Mouse (Mus musculus) T-cell, adult 66 days (primary cell): ENCODE results near the gene Gys2. TPM values are rescaled to one million over a fixed set of nuclear protein-coding genes. Genes with fewer than 3 reads are reported as not detected.

Experiments used
- total RNA-seq, 2 experiments: library from RNA; stranded (reverse); gene quantifications; 3 replicates in 1 of 2; 4 replicates in 1 of 2; pipeline ENCODE4 v1.2.4; 2023

Gene Gys2
- total RNA-seq = not detected

DNA sequence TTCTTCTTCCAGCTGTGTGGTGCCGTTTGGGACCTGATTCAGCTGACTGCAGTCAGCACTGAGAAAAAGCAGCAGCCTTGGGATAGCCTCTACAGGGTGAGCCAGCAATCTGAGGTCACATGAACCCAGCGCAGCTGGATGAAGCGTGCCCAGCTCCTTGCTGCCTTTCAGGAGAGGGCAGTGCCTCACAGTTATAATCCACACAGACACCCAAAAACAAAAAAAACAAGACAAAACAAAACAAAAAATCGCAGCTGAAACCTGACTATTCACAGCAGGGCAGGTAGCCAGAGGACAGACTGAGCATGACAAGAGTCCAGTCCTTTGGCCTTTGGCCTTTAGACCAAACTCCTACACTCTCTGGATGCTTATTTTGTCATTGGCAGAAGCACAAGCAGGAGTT, at the start of gene Gys2:
TSS of gene Gys2 (minus strand) at position 309 of the 403 bp plus-strand sequence.

DNA sequence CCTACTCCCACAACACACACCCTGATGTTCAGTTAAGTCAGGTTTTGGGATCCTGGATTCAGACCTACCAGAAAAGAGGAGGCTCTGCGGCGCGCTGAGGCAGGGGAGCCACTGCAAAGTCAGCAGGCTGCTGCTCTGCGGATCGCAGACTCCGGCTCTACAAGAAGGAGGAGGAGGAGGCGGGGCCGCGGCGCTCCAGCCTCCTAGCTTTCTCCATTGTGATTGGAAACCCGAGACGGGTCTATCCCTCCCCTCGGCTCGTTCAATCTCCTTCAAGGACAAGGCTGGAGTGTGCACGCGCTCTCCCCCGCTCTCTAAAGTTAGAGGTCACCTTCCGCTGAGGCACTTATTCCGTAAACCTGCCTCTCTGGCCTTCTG, 34.9 kb upstream of the Gys2 start, which contains the start of gene Ldhb:
TSS of gene Ldhb (minus strand) at position 173 of the 378 bp plus-strand sequence.

DNA sequence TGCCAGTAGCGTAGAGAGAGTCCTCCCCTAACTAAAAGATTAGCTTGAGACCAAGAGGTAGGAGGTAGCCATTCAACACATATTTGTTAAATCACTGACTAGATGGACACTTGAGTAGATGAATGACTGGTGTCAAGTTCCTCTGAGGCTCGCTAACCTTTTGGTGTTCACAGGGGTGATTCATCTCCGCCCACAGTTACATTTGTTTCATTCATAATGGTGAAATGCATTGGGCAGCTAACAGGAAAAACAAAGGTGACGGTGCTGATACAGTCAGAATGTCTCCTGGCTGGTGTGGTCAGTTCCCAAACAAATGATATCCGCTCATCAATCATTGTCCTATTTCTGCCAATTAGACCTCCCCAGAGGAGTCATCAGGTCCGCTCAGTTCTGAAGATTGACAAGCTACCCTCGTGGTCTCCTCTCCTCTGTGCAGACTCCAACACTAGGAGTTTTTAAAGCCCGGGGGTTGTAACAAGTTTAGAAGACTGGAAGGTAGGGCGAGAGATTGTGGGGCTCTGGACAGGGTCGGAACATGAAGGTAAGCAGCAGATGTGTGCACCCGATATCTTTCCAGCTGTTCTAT, 59.9 kb downstream of the Gys2 start, which contains the start of gene Spx:
TSS of gene Spx (plus strand) at position 536 of the 586 bp plus-strand sequence.

DNA sequence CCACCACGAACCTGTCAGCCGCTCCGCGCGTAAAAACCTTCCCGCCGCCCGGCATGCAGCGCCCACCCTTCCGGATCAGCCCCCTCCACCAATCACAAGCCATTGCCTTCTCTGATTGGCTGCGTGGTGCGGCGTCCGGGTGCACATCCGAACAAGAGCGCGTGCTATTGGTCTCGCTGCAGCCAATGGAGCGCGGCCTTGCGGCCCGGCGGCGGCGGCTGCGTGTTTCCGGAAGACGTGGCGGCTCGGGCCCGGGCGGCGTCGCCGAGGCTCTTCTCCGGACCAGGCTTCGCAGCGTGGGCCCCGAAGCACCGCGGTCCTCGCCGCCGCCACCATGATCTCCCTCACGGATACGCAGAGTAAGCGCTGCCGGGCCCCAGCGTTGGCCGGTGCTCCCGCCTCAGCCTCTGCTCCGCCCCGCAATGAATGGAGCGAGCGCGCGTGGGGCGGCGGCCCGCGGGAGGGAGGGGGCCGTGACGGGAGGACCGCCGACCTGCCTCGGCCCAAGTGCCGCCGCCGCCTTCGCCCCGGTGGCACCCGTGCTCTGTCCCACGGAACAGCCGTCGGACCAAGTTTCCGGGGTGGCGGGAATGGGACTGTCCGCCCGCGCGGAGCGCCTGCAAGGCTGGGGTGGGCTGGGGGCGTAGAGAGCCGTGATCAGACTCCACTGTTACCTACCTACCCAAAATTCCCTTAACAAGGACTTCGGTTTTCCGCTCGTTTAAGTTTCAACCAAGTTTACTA, 85.7 kb downstream of the Gys2 start, which contains the start of the genes Recql and Golt1b:
TSS of gene Recql (minus strand) at position 77 of the 744 bp plus-strand sequence.
TSS of gene Golt1b (plus strand) at position 211 of the 744 bp plus-strand sequence.

Other genes with a start within 250 kb of the Gys2 start
- gene Iapp, start 174.7 kb downstream of the Gys2 start, total RNA-seq = not detected
- not detected for gene Slco1a5, start 150.1 kb downstream of the Gys2 start, total RNA-seq
- gene Pyroxd1, start 127.5 kb downstream of the Gys2 start, total RNA-seq = 10 to 100 TPM; 21.2 to 23.2 TPM
- 10 to 100 TPM; 35.1 to 47.3 TPM for gene Recql, start 86.0 kb downstream of the Gys2 start, total RNA-seq
- 10 to 100 TPM; 27.6 to 28.5 TPM for gene Golt1b, start 85.9 kb downstream of the Gys2 start, total RNA-seq
- 1 to 10 TPM in 1 of 2 experiments, under 1 TPM in 1; 0.79 to 1.2 TPM for gene Spx, start 59.7 kb downstream of the Gys2 start, total RNA-seq
- gene Ldhb, start 34.8 kb upstream of the Gys2 start, total RNA-seq = 10 to 100 TPM; 24.9 to 29.0 TPM
- gene Kcnj8, start 98.5 kb upstream of the Gys2 start, total RNA-seq = under 1 TPM in 1 of 2 experiments, not detected in 1; 0.70 TPM
- not detected for gene Abcc9, start 229.2 kb upstream of the Gys2 start, total RNA-seq